Mouse (Mus musculus) embryonic facial prominence, embryonic 13.5 days (tissue): ENCODE measurements at regions not wholly inside any gene's neighbourhood (a gene's known extent, or its start where the extent isn't known, plus 50 kb on each side); places are given as distances from the start of the nearest gene placed in this dataset.

Source experiments
- ATAC-seq: fragments of 200-750 bp; cut with Nextera tagmentation; 2 replicates; pipeline ENCODE4 v1.8.0; 2017; ENCODE audit warnings: low read depth; ENCODE audit not compliant: insufficient number of reproducible peaks, insufficient read depth, low FRiP score, low TSS enrichment
- H3K27ac ChIP-seq: fragments of 300-500 bp; sonication (generic); 2 replicates; pipeline ENCODE4 v1.5.1; 2015; ENCODE audit warnings: moderate library complexity, mild to moderate bottlenecking, inconsistent platforms
- H3K27me3 ChIP-seq: fragments of 300-500 bp; sonication (generic); 2 replicates; pipeline ENCODE4 v1.6.1; 2015; ENCODE audit warnings: mild to moderate bottlenecking, inconsistent platforms
- H3K36me3 ChIP-seq: fragments of 300-500 bp; sonication (generic); 2 replicates; pipeline ENCODE4 v1.6.1; 2015; ENCODE audit warnings: mild to moderate bottlenecking, inconsistent platforms
- H3K4me1 ChIP-seq: fragments of 300-500 bp; sonication (generic); 2 replicates; pipeline ENCODE4 v1.6.1; 2015; ENCODE audit warnings: inconsistent platforms
- H3K4me2 ChIP-seq: fragments of 300-500 bp; sonication (generic); 2 replicates; pipeline ENCODE4 v1.6.1; 2015; ENCODE audit warnings: moderate library complexity, mild to moderate bottlenecking, inconsistent platforms
- H3K4me3 ChIP-seq: fragments of 300-500 bp; sonication (generic); 2 replicates; pipeline ENCODE4 v1.5.1; 2015; ENCODE audit warnings: mild to moderate bottlenecking, inconsistent platforms
- H3K9ac ChIP-seq: fragments of 300-500 bp; sonication (generic); 2 replicates; pipeline ENCODE4 v1.6.1; 2015; ENCODE audit warnings: mild to moderate bottlenecking, inconsistent platforms
- H3K9me3 ChIP-seq: fragments of 300-500 bp; sonication (generic); 2 replicates; pipeline ENCODE4 v1.6.1; 2016; ENCODE audit warnings: inconsistent platforms
- WGBS: fragments of 180-500 bp; shearing (Covaris S2); methylation state at CpG from one replicate; pipeline ENCODE4 v1.1.7; 2015; ENCODE audit warnings: mixed read lengths; 5-methylcytosine and 5-hydroxymethylcytosine counted together

DNA sequence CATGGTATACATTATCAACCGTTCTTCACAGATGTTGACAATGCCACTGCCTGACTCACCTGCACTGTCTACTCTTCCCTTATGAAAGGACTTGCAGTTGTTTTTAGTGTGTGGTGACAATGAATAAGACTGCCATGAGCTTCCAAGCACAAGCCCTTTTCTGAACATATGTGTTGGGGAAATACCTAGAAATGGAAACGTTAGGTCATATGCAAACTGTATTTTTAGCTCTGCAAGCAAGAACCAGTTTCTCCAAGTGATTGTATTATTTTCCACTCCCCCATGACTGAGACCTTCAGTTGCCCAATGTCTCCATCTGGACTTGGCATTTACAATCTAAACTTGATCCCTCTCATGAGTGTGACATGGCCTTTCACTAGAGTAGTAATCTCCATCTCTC is 1348.6 kb upstream of the A1bg start:
- Histone ChIP-seq H3K27ac (no peak overlapping the region), H3K4me3 (no peak overlapping the region), H3K4me1 (no peaks in the 10 kb centered on the region), H3K9ac (no peak overlapping the region), H3K27me3 (no peaks in the 10 kb centered on the region), H3K4me2 (no peak overlapping the region), H3K9me3 (no peaks in the 10 kb centered on the region), H3K36me3 (no peaks in the 10 kb centered on the region)
- no peak for ATAC-seq
- 86% methylated on average over 2 of the region's 2 CpGs for WGBS

DNA sequence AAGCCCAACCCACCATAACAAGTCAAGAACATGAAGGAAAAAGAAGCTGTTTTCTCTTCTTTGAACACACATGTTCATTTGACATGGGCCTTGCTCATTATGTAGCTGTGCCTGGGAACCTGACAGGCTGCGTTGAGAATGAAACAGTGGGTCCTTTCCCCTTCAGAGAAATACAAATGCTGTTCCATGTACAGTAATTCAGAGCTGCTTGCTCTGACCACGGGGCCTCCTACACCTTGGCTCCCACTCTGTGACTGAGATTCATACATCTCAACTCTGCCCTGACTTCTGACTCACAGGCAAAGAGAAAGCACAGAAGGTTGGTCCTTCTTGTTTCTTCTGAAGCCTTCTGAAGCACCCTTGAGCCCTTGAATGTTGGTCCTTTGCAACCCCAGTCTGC is 1345.4 kb upstream of the A1bg start:
- H3K36me3 ChIP-seq: no peaks in the 10 kb centered on the region
- WGBS: 80% methylated on average over 2 of the region's 2 CpGs
- H3K4me3 ChIP-seq: no peak overlapping the region
- H3K9ac ChIP-seq: no peak overlapping the region
- no peaks in the 10 kb centered on the region for H3K27me3 ChIP-seq
- H3K4me2 ChIP-seq: no peak overlapping the region
- no peaks in the 10 kb centered on the region for H3K4me1 ChIP-seq
- no peak overlapping the region for H3K27ac ChIP-seq
- H3K9me3 ChIP-seq: no peaks in the 10 kb centered on the region
- ATAC-seq: no peak

DNA sequence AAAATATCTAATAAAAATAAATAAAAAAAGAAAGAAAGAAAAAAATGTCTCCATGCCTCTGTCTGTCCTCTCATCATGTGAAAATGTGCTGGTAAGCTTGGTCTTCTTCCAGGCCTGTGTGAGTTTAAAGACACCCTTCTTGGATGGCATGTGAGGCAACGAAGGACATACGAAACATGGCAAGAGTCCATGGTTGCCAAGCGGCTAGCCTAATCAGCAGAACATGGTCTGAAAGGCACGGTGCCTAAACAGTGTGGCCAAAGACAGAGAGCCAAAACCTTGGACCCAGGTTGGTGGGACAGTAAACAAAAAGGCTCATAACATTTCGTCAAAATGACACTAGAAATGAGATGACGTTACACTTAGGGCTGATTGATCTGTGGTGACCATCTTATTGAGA is 1344.7 kb upstream of the A1bg start:
- no peak overlapping the region for H3K4me2 ChIP-seq
- H3K27me3 ChIP-seq: no peaks in the 10 kb centered on the region
- no peak overlapping the region for H3K9ac ChIP-seq
- no peaks in the 10 kb centered on the region for H3K4me1 ChIP-seq
- 90% methylated on average over 6 of the region's 6 CpGs for WGBS
- H3K4me3 ChIP-seq: no peak overlapping the region
- no peak for ATAC-seq
- no peak overlapping the region for H3K27ac ChIP-seq
- no peaks in the 10 kb centered on the region for H3K36me3 ChIP-seq
- H3K9me3 ChIP-seq: no peaks in the 10 kb centered on the region

DNA sequence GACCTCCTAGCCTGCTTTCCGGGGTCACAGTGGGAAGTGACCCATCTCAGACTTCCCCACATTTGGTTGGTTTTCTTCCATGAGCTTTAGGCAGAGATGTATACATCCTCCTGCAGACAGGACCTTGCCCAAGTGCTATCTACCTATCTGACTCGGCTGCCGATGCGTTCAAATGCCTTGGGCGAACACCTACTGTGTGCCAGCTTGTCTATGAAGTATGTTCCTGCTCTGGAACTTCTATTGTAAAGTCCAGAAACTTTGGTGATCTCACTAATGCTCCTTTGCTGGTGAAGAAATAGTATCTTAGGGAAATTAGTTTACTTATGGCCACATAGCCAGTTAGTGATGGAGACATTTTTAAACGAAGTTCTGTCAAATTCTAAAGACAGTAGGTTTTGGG is 1343.2 kb upstream of the A1bg start:
- Histone ChIP-seq H3K9me3 (no peaks in the 10 kb centered on the region), H3K27me3 (no peaks in the 10 kb centered on the region), H3K27ac (no peak overlapping the region), H3K4me1 (no peaks in the 10 kb centered on the region), H3K4me2 (no peak overlapping the region), H3K36me3 (no peaks in the 10 kb centered on the region), H3K9ac (no peak overlapping the region), H3K4me3 (no peak overlapping the region)
- WGBS: 93% methylated on average over 6 of the region's 6 CpGs
- no peak for ATAC-seq

DNA sequence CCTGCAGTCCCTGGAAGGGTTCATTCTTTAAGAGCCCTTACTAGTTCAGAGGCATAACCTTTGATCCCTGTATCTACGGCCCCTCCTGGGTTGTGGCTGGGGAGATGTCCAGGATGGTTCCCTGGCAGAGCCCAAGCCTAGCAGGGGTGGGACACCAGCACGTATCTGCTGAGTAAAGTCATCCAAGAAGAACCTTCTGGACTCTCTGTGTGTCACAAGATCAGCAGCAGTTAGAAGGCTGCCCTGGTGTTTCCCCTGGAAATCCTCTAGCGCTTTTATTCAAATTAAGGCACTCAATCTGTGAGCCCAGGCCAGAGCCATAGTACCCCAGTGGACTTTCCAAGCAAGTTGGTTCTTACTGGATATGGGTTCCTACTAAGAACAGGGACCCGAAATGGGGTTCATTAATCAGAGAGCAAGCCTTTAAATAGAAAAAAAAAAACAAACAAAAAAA is 1342.7 kb upstream of the A1bg start:
- WGBS: 86% methylated on average over 4 of the region's 4 CpGs

DNA sequence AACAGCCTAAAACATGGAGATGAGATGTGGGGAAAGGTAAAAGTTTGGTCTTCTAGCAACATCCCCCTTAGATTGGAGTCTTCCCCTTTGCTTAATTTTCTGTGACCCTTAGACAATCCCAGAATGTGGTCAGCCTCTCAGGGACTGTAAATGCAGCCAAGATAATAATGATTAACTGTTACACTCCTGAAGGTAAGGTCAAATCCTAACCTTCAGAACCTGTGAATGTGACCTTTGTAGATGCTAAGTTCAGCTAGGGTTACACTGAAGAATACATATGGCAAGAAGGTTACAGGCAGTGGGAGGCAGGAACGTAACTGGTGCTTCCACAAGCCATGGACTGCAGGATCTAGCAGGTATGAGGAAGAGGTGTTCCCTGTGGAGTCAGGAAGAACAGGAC is 1342.2 kb upstream of the A1bg start:
- no peaks in the 10 kb centered on the region for H3K9me3 ChIP-seq
- H3K27ac ChIP-seq: no peak overlapping the region
- 68% methylated on average over 1 of the region's 1 CpGs for WGBS
- no peak overlapping the region for H3K4me3 ChIP-seq
- H3K9ac ChIP-seq: no peak overlapping the region
- ATAC-seq: no peak
- H3K4me2 ChIP-seq: no peak overlapping the region
- no peaks in the 10 kb centered on the region for H3K36me3 ChIP-seq
- H3K4me1 ChIP-seq: no peaks in the 10 kb centered on the region
- H3K27me3 ChIP-seq: no peaks in the 10 kb centered on the region

More for the DNA sequence above, 1342.7 kb upstream of the A1bg start:
- Histone ChIP-seq H3K27me3 (no peaks in the 10 kb centered on the region), H3K36me3 (no peaks in the 10 kb centered on the region), H3K4me3 (no peak overlapping the region), H3K4me1 (no peaks in the 10 kb centered on the region), H3K27ac (no peak overlapping the region), H3K4me2 (no peak overlapping the region), H3K9me3 (no peaks in the 10 kb centered on the region), H3K9ac (no peak overlapping the region)
- no peak for ATAC-seq

DNA sequence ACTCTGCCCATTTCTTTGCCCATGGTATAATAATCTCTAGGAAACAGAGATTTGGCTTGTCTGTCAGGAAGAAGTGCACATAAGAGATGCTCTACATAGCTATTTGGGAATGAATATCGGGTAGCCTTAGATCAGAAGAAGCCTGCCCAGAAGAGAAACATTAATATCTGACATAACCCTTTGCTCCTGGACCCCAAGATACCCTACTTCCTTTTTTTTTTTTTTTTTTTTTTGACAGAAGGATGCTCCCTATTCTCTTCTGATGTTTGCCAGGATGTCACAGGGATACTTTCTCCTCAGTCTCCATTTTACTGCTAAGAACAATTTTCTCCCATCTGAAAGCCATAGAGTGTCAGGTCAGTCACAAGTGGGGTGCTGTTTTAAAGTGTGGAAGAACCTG is 1341.4 kb upstream of the A1bg start:
- no peak for ATAC-seq
- H3K9me3 ChIP-seq: no peaks in the 10 kb centered on the region
- H3K4me1 ChIP-seq: no peaks in the 10 kb centered on the region
- H3K27me3 ChIP-seq: no peaks in the 10 kb centered on the region
- 92% methylated on average over 1 of the region's 1 CpGs for WGBS
- H3K27ac ChIP-seq: no peak overlapping the region
- H3K36me3 ChIP-seq: no peaks in the 10 kb centered on the region
- no peak overlapping the region for H3K4me3 ChIP-seq
- no peak overlapping the region for H3K4me2 ChIP-seq
- H3K9ac ChIP-seq: no peak overlapping the region

DNA sequence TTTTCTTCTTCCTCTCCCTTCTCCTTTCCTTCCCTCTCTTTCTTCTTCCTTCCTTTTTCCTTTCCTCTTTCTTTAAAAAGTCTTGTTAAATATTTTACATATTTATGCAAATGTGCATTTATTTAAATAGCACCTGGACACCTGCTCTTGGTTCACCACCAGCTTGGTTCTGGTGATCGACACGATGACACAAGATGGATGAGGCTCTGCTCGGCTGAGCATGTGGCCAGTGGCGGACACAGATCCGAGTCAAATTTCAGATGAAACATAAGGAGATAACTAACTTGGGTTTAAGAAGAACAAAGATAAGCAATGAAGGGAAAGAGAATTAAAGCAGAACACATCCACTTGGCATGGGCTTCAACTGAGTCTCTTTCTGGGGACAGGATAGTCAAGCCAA is 1339.7 kb upstream of the A1bg start:
- Histone ChIP-seq H3K4me1 (no peaks in the 10 kb centered on the region), H3K4me3 (no peak overlapping the region), H3K9ac (no peak overlapping the region), H3K27ac (no peak overlapping the region), H3K27me3 (no peaks in the 10 kb centered on the region), H3K9me3 (no peaks in the 10 kb centered on the region), H3K36me3 (no peaks in the 10 kb centered on the region), H3K4me2 (no peak overlapping the region)
- no peak for ATAC-seq
- 88% methylated on average over 5 of the region's 5 CpGs for WGBS

DNA sequence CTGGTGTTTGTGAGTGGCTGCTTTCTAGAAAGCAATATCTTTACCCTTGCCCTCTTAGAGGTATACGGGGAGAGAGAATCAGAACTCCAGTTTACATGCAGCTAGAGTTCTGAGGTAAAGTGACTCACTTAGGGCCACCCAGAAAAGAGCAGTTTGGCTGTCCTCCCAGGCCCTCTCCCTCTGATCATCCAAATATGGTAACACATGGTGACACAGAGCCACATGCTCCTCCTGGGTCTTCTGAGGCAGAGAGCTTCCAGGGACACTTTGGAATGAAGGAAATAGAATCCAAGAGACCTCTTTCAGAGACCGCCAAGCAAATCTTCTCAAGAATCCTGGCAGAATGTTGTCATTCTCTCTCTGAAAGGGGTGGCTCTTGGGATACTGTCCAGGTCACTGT is 1338.7 kb upstream of the A1bg start:
- no peaks in the 10 kb centered on the region for H3K27me3 ChIP-seq
- no peaks in the 10 kb centered on the region for H3K9me3 ChIP-seq
- H3K9ac ChIP-seq: no peak overlapping the region
- H3K4me3 ChIP-seq: no peak overlapping the region
- H3K27ac ChIP-seq: no peak overlapping the region
- ATAC-seq: no peak
- H3K4me2 ChIP-seq: no peak overlapping the region
- WGBS: 82% methylated on average over 2 of the region's 2 CpGs
- no peaks in the 10 kb centered on the region for H3K36me3 ChIP-seq
- no peaks in the 10 kb centered on the region for H3K4me1 ChIP-seq

DNA sequence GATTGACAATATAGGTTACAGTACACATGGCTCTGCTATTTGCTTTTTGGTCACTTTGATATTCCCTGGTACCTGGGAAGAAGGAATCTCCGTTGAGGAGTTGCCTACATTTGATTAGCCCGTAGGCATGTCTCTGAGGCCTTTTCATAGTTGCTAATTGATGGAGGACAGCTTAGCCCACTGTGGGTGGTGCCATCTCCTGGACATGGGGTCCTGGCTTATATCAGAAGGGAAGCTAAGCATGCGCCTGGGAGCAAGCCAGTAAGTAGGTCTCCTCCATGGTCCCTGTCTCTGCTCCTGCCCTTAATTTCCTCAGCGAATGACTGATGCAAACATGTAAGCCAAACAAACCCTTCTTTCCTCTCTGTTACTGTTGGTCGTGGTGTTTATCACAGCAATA is 1335.8 kb upstream of the A1bg start:
- Histone ChIP-seq H3K4me1 (no peaks in the 10 kb centered on the region), H3K27ac (no peak overlapping the region), H3K4me3 (no peak overlapping the region), H3K9me3 (no peaks in the 10 kb centered on the region), H3K4me2 (no peak overlapping the region), H3K9ac (no peak overlapping the region), H3K36me3 (no peaks in the 10 kb centered on the region), H3K27me3 (no peaks in the 10 kb centered on the region)
- no peak for ATAC-seq
- 84% methylated on average over 5 of the region's 5 CpGs for WGBS

DNA sequence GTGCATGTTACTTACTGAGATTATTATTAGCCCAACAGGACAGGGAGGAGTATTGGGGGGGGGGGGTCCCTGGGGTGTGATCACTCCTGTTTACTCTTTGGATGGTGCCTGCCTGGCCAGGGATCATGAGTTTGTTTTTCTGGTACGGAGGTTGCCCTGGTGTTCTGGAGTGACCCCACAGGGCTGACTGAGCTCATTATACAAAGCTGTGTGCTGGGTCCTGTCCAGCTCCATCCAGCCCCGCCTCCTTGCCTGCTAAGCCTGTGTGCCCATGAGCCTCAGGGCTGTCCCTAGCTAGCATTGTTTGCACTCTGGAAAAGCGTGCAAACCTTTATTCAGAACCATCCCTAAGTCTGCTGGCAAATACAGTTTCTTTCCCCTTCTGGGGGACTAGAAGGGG is 1335.1 kb upstream of the A1bg start:
- H3K27ac ChIP-seq: no peak overlapping the region
- H3K9ac ChIP-seq: no peak overlapping the region
- no peaks in the 10 kb centered on the region for H3K4me1 ChIP-seq
- no peak overlapping the region for H3K4me3 ChIP-seq
- H3K9me3 ChIP-seq: no peaks in the 10 kb centered on the region
- ATAC-seq: no peak
- H3K4me2 ChIP-seq: no peak overlapping the region
- WGBS: 26% methylated on average over 3 of the region's 3 CpGs
- no peaks in the 10 kb centered on the region for H3K27me3 ChIP-seq
- H3K36me3 ChIP-seq: no peaks in the 10 kb centered on the region

DNA sequence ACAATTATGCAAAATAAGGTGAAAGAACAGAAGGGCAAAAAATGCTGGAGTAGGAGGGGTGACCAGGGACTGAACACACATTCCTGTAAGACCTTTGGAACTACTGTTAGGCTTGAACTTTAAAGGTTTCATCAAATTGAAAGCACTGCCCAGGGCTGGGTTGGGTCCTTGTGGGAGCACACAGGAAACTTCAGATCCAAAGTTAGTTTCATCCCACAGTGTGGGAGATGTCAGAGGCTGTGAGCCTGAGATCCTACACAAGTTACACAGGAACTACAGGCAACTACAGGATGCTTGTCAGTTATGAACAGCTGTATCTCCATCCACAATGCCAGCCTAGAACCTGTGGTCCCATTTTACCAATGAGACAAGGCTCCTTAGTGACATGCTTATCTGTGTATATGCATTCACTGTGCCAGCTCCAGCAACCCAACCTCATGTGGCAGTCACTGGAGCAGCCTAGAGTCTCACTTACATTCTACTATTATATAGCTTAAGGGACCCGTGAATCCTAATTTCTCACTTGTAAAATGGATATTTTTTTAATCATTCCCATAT is 1334.4 kb upstream of the A1bg start:
- Histone ChIP-seq H3K4me2 (no peak overlapping the region), H3K4me3 (no peak overlapping the region), H3K27ac (no peak overlapping the region), H3K4me1 (no peaks in the 10 kb centered on the region), H3K27me3 (no peaks in the 10 kb centered on the region), H3K36me3 (no peaks in the 10 kb centered on the region), H3K9ac (no peak overlapping the region), H3K9me3 (no peaks in the 10 kb centered on the region)
- no peak for ATAC-seq
- WGBS: 49% methylated on average over 1 of the region's 1 CpGs

DNA sequence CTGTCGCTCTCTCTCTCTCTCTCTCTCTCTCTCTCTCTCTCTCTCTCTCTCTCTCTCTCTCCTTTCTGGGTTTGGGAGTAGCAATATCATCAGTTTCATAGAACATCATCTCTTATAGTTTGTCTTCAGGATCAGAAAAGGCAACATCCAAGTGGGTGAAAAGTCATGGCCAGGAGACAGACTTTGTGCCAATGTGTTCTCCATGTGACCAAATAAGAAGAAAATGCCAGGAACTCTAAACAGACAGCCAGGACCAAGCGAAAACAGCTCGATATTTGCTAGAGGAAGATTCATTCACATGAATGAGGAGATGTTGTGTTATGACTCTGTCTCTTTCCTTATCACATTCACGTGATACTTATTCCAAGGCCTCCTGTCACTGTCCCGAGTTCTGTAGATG is 1332.8 kb upstream of the A1bg start:
- H3K4me3 ChIP-seq: no peak overlapping the region
- no peak overlapping the region for H3K4me2 ChIP-seq
- no peak overlapping the region for H3K27ac ChIP-seq
- H3K4me1 ChIP-seq: no peaks in the 10 kb centered on the region
- no peak overlapping the region for H3K9ac ChIP-seq
- H3K36me3 ChIP-seq: no peaks in the 10 kb centered on the region
- WGBS: 90% methylated on average over 5 of the region's 5 CpGs
- no peaks in the 10 kb centered on the region for H3K27me3 ChIP-seq
- no peaks in the 10 kb centered on the region for H3K9me3 ChIP-seq
- ATAC-seq: no peak
